Mouse (Mus musculus): ENCODE data around the gene Rps21. TPM values are rescaled to one million over a fixed set of nuclear protein-coding genes. Genes with fewer than 3 reads are reported as not detected.

Gene Rps21
- polyA plus RNA-seq, 1 experiment from 2014 or later, result 515 TPM

- H3K9me3 ChIP-seq (replicated peaks), result no peaks in the 10 kb centered on the region
- H3K27me3 ChIP-seq (ENCODE audit: low read depth, poor library complexity, severe bottlenecking), result no peaks in the 10 kb centered on the region
- DNase-seq (ENCODE audit: low spot score), result no peak
- no peak overlapping the region for H3K27ac ChIP-seq (replicated peaks)
- 86% methylated on average over 8 of the region's 8 CpGs for WGBS
- no peak overlapping the region for H3K4me3 ChIP-seq
- H3K36me3 ChIP-seq, result no peaks in the 10 kb centered on the region
- H3K4me1 ChIP-seq, result no peaks in the 10 kb centered on the region
These were observed 49.4 kb downstream of the Rps21 start for GRCm38 (mm10) chr2:180306423-180307168.

DNA sequence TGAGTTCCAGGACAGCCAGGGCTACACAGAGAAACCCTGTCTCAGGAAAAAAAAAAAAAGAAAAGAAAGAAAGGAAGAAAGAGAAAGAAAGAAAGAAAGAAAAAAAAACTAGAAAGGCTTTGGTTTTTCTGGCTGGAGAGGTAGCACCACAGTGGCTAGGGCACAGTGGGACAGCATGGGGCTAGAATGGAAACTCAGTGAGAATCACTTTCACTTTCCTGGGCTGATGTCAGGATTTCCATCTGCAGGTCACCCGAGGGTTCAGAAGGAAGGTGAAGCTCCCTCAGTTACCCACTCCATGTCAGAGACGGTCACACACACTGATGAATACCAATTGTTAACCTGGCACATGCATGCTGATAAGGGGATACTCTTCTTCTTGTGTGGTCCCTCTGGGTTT, 50.5 kb downstream of the Rps21 start:
- no peaks in the 10 kb centered on the region for H3K36me3 ChIP-seq

More for the DNA sequence above, 50.5 kb downstream of the Rps21 start:
- Histone ChIP-seq H3K4me1 (no peaks in the 10 kb centered on the region), H3K27me3 (ENCODE audit: low read depth, poor library complexity, severe bottlenecking) (no peaks in the 10 kb centered on the region), H3K4me3 (no peak overlapping the region), H3K9me3 (replicated peaks) (no peaks in the 10 kb centered on the region), H3K27ac (replicated peaks) (no peak overlapping the region)
- no peak for DNase-seq (ENCODE audit: low spot score)
- 68% methylated on average over 2 of the region's 2 CpGs for WGBS

Small RNA genes within 50 kb of the gene (microRNA-seq; reads per million reads assigned to microRNA genes)
- 3.0 reads per million, percentile 2 among the genes with 10 or more reads in this experiment for gene Mir3091

Other genes with a start within 250 kb of the Rps21 start
- 9.4 and 10.4 TPM in 2 replicates for gene Lsm14b, start 232.4 kb upstream of the Rps21 start, polyA plus RNA-seq (2016; fragmentation: Nextera tagmentation; extraction: Ambion mirVana)
- gene Psma7, start 214.9 kb upstream of the Rps21 start, polyA plus RNA-seq (2016; fragmentation: Nextera tagmentation; extraction: Ambion mirVana), result 784 and 855 TPM in 2 replicates
- gene Ss18l1, start 214.9 kb upstream of the Rps21 start, polyA plus RNA-seq (2016; fragmentation: Nextera tagmentation; extraction: Ambion mirVana), result 8.6 and 14.6 TPM in 2 replicates
- 33.2 and 37.9 TPM in 2 replicates for gene Mtg2, start 186.8 kb upstream of the Rps21 start, polyA plus RNA-seq (2016; fragmentation: Nextera tagmentation; extraction: Ambion mirVana)
- 1.2 and 2.7 TPM in 2 replicates for gene Hrh3, start 152.9 kb upstream of the Rps21 start, polyA plus RNA-seq (2016; fragmentation: Nextera tagmentation; extraction: Ambion mirVana)
- 30.5 and 43.3 TPM in 2 replicates for gene Osbpl2, start 138.1 kb upstream of the Rps21 start, polyA plus RNA-seq (2016; fragmentation: Nextera tagmentation; extraction: Ambion mirVana)
- gene Adrm1, start 85.9 kb upstream of the Rps21 start, polyA plus RNA-seq (2016; fragmentation: Nextera tagmentation; extraction: Ambion mirVana), result 270 and 277 TPM in 2 replicates
- gene Lama5, start 31.5 kb upstream of the Rps21 start, polyA plus RNA-seq (2016; fragmentation: Nextera tagmentation; extraction: Ambion mirVana), result 5.3 and 6.4 TPM in 2 replicates
- 12.1 and 14.0 TPM in 2 replicates for gene Cables2, start 16.1 kb downstream of the Rps21 start, polyA plus RNA-seq (2016; fragmentation: Nextera tagmentation; extraction: Ambion mirVana)
- gene Rbbp8nl, start 32.5 kb downstream of the Rps21 start, polyA plus RNA-seq (2016; fragmentation: Nextera tagmentation; extraction: Ambion mirVana), result 0.11 TPM in 1 of 2 replicates, not detected in the other
- gene Gata5, start 77.3 kb downstream of the Rps21 start, polyA plus RNA-seq (2016; fragmentation: Nextera tagmentation; extraction: Ambion mirVana), result 0.04 and 0.10 TPM in 2 replicates
- gene Slco4a1, start 198.9 kb downstream of the Rps21 start, polyA plus RNA-seq (2016; fragmentation: Nextera tagmentation; extraction: Ambion mirVana), result 5.3 and 6.7 TPM in 2 replicates
- 0.10 and 0.24 TPM in 2 replicates for gene Ntsr1, start 242.6 kb downstream of the Rps21 start, polyA plus RNA-seq (2016; fragmentation: Nextera tagmentation; extraction: Ambion mirVana)

All from midbrain, embryonic 10.5 days (tissue).